Mouse (Mus musculus) brain, embryonic 14.5 days (tissue): ENCODE measurements around the gene Fam83f.

Experiments used
- CTCF ChIP-seq: fragments of 200-500 bp; IDR thresholded peaks from 2 replicates; pipeline ENCODE4 v1.5.1; 2012; ENCODE audit warnings: inconsistent platforms, mild to moderate bottlenecking, moderate library complexity, borderline replicate concordance; ENCODE audit not compliant: insufficient read depth, insufficient read length; ENCODE audit errors: extremely low read depth
- POLR2A ChIP-seq: fragments of 200-500 bp; IDR thresholded peaks from 2 replicates; pipeline ENCODE4 v1.6.1; 2012; ENCODE audit warnings: mild to moderate bottlenecking, inconsistent platforms, borderline replicate concordance; ENCODE audit not compliant: poor library complexity, insufficient read depth, insufficient read length, severe bottlenecking; ENCODE audit errors: extremely low read depth

DNA sequence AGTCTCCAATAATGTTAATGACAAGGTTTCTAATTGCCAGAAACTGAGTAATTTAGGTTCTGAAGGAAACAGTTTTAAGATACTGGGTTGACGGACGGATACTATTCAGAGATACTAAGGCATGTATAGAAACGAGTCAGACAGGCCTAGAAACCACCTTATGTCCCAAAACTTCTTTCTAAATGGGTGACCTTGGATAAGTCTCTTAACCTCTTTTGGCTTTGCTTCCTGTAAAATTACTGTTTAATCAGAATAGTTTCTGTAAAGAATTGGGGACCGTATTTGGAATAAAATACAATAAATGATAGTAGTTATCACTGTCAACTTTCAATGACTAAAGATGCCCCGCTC, 38.6 kb downstream of the Fam83f start:
- TF ChIP-seq CTCF (no peak), POLR2A (no peak)
